Mouse (Mus musculus) heart, embryonic 10.5 days (tissue): ENCODE measurements around the gene Fgfr4. TPM values are rescaled to one million over a fixed set of nuclear protein-coding genes. Genes with fewer than 3 reads are reported as not detected.

ENCODE experiments used
- DNase-seq: peaks from one replicate; pipeline ENCODE4 v3.0.0-alpha.2; 2017; ENCODE audit warnings: low spot score
- H3K27ac ChIP-seq: fragments of 300-500 bp; sonication (generic); 2 replicates; pipeline ENCODE4 v1.5.1; 2016; ENCODE audit warnings: mild to moderate bottlenecking
- H3K27me3 ChIP-seq: fragments of 300-500 bp; sonication (generic); 2 replicates; pipeline ENCODE4 v1.6.1; 2016; ENCODE audit warnings: mild to moderate bottlenecking; ENCODE audit not compliant: poor library complexity, insufficient read depth, severe bottlenecking
- H3K36me3 ChIP-seq: fragments of 300-500 bp; sonication (generic); 2 replicates; pipeline ENCODE4 v1.6.1; 2016; ENCODE audit warnings: mild to moderate bottlenecking, moderate library complexity
- H3K4me1 ChIP-seq: fragments of 300-500 bp; sonication (generic); 2 replicates; pipeline ENCODE4 v1.6.1; 2016; ENCODE audit warnings: mild to moderate bottlenecking
- H3K4me3 ChIP-seq: fragments of 300-500 bp; sonication (generic); 2 replicates; pipeline ENCODE4 v1.5.1; 2016; ENCODE audit warnings: mild to moderate bottlenecking, moderate library complexity
- H3K9me3 ChIP-seq: fragments of 300-500 bp; sonication (generic); 2 replicates; pipeline ENCODE4 v1.6.1; 2016; ENCODE audit warnings: mild to moderate bottlenecking, moderate library complexity
- WGBS: fragments of 180-500 bp; shearing (Covaris S2); methylation state at CpG from one replicate; pipeline ENCODE4 v1.1.7; 2016; 5-methylcytosine and 5-hydroxymethylcytosine counted together
- polyA plus RNA-seq: library from polyadenylated mRNA; unstranded; fragments of >200 nt; fragmentation: Nextera tagmentation; extraction: Ambion mirVana; gene quantifications from 2 replicates; pipeline ENCODE4 v1.2.1, GENCODE M21; 2016

The Fgfr4 gene
- polyA plus RNA-seq, result 0.46 and 3.5 TPM in 2 replicates

GRCm38 (mm10) chr13:55152621-55153415 lies at the start of gene Fgfr4:
TSS of gene Fgfr4 (plus strand) at chr13:55152640.
- Histone ChIP-seq H3K36me3 (no peaks in the 10 kb centered on the region), H3K9me3 (no peaks in the 10 kb centered on the region), H3K27me3 (peaks cover 56% of the 10 kb centered on the region), H3K4me1 (peaks cover 8% of the 10 kb centered on the region), H3K4me3 (peak within 1 kb of the TSS; percentile 61), H3K27ac (peak within 1 kb of the TSS; percentile 63)
- no peak for DNase-seq
- WGBS, result under 1% methylated on average over 65 of the region's 68 CpGs

DNA sequence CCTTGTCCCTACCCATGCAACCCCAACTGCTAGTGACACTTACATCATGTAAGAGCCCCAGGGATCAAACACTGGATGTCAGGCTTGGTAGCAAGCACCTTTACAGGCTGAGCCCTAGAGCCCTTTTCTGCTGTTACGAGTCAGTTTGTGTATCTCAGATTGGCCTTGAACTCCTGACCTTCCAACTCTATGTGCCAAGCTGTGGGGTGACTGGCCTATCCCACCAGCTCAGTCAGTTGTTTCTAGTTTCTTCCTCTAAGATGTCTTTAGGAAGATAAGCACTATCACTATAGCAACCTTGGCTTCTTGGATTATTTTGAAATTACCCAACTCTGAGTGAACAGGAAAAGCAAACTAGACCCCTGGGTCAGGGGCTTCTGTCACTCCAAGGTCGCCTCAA lies 49.1 kb upstream of the Fgfr4 start:
- H3K27ac ChIP-seq, result no peak overlapping the region
- DNase-seq, result no peak
- H3K36me3 ChIP-seq, result peaks cover 7% of the 10 kb centered on the region
- H3K4me1 ChIP-seq, result peaks cover 33% of the 10 kb centered on the region
- WGBS, result 62% methylated on average over 2 of the region's 2 CpGs
- no peak overlapping the region for H3K4me3 ChIP-seq
- H3K27me3 ChIP-seq, result no peaks in the 10 kb centered on the region
- no peaks in the 10 kb centered on the region for H3K9me3 ChIP-seq

DNA sequence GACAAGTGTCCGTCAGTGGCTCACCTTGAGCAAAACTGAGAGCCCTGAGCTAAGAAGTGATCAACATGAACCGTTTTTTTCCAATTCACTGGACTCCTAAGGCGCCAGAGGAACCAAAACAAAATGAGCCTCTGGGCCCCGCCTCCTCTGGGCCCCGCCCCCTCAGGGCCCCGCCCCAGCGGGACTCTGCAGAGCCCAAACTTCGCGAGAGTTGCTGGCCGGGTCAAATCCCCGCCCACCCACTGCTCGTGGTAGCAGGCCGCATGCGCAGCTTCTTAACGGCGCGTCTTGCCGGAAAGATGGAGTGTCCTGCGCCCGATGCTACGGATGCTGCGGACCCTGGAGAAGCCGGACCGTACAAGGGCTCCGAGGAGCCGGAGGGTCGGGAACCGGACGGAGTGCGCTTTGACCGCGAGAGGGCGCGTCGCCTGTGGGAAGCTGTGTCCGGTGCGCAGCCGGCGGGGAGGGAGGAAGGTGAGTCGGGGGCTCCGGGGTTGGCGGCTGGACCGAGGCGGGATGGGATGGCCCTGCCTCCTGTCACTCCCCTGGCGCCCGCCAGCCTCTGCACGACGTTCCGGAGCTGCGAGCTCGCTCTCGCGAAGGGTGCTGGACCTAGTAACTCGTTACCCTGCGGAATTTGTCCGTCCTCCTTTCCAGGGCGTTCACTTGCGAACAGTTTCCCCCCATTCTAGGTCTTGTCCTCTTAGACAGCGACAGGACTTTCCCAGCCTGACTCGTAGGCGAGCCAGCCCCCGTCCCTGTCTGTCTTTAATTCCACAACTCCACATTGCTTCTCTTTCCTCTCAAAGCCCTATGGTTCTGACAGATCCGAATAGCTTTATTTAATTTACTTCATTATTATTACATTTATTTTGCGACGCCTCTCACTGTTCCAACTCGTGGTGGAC lies 47.1 kb upstream of the Fgfr4 start, which contains the start of gene Zfp346:
TSS of gene Zfp346 (plus strand) at position 267 of the 908 bp plus-strand sequence.
- H3K4me1 ChIP-seq, result peaks cover 23% of the 10 kb centered on the region
- WGBS, result 1% methylated on average over 66 of the region's 66 CpGs

DNA sequence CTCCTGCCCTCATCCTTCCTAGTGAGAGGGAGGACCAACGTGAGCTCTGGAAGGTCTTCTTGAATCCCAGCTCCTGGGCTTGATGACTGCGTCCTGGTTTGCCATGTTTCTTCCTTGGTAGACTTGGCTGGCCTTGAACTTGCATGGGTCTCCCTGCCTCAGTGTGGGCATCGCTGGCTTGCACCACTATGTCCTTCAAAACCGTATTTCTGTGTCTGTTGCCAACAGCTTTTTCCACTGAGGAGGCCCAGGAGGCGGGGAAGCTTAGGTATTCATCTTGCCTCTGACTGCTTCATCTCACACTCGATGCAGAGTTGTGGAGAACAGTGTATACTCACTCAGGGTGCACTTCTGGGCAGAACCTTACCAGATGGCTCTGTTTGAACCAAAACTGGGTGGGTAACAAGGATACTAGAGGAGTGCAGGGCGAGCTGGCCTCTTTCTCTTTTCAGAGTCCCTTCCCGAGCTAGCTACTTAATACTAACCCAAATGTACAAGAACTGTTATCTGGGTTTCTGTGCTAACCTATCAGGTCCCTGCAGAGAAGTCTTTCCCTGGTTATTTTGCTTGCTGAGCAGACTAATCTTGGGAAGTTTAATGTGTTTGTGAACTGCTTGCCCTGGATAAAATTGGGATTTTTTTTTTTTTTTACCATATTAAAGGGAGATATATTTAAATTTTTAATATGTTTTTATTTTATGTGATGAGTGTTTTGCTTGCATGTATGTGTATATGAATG lies 46.3 kb upstream of the Fgfr4 start:
- WGBS, result 20% methylated on average over 8 of the region's 8 CpGs
- no peak for DNase-seq
- Histone ChIP-seq H3K9me3 (no peaks in the 10 kb centered on the region), H3K4me3 (peak overlapping the region; percentile 77), H3K27ac (peak overlapping the region; percentile 93), H3K36me3 (peaks cover 16% of the 10 kb centered on the region), H3K27me3 (no peaks in the 10 kb centered on the region), H3K4me1 (peaks cover 23% of the 10 kb centered on the region)

More for the DNA sequence above, 47.1 kb upstream of the Fgfr4 start, which contains the start of gene Zfp346:
- DNase-seq, result peak; percentile 98
- Histone ChIP-seq H3K4me3 (peak within 1 kb of the TSS; percentile 77), H3K27me3 (no peaks in the 10 kb centered on the region), H3K9me3 (no peaks in the 10 kb centered on the region), H3K27ac (peak within 1 kb of the TSS; percentile 93), H3K36me3 (peaks cover 16% of the 10 kb centered on the region)

GRCm38 (mm10) chr13:55107116-55107515 lies 45.3 kb upstream of the Fgfr4 start:
- peaks cover 23% of the 10 kb centered on the region for H3K4me1 ChIP-seq
- no peak overlapping the region for H3K4me3 ChIP-seq
- no peaks in the 10 kb centered on the region for H3K27me3 ChIP-seq
- peaks cover 18% of the 10 kb centered on the region for H3K36me3 ChIP-seq
- DNase-seq, result no peak
- peak overlapping the region; percentile 42; the same call in 1 of the 2 replicates for H3K27ac ChIP-seq
- no peaks in the 10 kb centered on the region for H3K9me3 ChIP-seq
- 80% methylated on average over 4 of the region's 4 CpGs for WGBS

GRCm38 (mm10) chr13:55107694-55108093 lies 44.7 kb upstream of the Fgfr4 start:
- peaks cover 23% of the 10 kb centered on the region for H3K4me1 ChIP-seq
- peaks cover 20% of the 10 kb centered on the region for H3K36me3 ChIP-seq
- H3K27me3 ChIP-seq, result no peaks in the 10 kb centered on the region
- peak; percentile 77 for DNase-seq
- H3K9me3 ChIP-seq, result no peaks in the 10 kb centered on the region
- 48% methylated on average over 8 of the region's 8 CpGs for WGBS
- peak overlapping the region; percentile 42; the same call in 1 of the 2 replicates for H3K27ac ChIP-seq
- no peak overlapping the region for H3K4me3 ChIP-seq

DNA sequence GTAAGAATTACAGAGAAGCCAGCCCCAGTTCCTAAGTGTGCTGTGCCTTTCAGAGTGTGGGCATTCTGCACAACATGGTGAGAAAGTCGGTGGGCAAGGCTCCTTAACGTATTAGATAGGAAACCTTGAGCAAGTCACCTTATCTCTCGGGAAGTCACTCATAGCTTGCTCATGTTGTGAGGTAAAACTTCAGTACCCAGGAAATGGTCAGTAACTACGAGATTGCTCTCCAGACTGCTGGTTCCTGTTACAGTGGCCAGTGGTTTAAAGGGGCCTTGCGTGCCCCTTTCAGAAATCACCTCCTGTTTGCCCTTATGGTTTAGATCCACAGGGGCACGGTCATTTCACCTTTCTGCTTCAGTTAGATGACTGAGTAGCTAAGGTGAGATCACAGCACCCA lies 38.1 kb upstream of the Fgfr4 start:
- H3K27me3 ChIP-seq, result no peaks in the 10 kb centered on the region
- H3K9me3 ChIP-seq, result no peaks in the 10 kb centered on the region
- no peaks in the 10 kb centered on the region for H3K4me1 ChIP-seq
- no peak for DNase-seq
- H3K36me3 ChIP-seq, result peaks cover 71% of the 10 kb centered on the region
- H3K4me3 ChIP-seq, result no peak overlapping the region
- H3K27ac ChIP-seq, result no peak overlapping the region
- WGBS, result 68% methylated on average over 6 of the region's 6 CpGs

DNA sequence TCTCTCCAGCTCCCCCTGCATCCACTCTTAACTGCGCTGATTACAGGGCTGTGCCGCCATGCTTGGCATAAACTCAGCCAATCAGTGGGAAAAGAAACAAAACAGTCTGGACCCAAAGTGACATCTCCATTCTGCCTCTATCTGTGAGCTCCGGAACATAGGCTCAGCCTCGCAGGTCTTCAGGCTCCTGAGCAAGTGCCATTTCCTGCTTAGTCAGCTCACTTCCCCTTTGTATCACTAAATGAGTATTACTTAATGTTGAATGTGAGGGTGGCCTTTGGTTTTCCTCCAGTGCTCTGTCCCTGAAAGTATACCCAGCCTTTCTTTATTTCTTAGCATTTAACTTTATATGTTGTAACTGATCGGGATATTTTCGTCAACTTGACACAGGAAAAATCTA lies 27.5 kb upstream of the Fgfr4 start:
- WGBS, result 87% methylated on average over 6 of the region's 6 CpGs
- no peaks in the 10 kb centered on the region for H3K9me3 ChIP-seq
- H3K27me3 ChIP-seq, result no peaks in the 10 kb centered on the region
- no peak overlapping the region for H3K27ac ChIP-seq
- DNase-seq, result no peak
- peaks cover 72% of the 10 kb centered on the region for H3K36me3 ChIP-seq
- H3K4me3 ChIP-seq, result no peak overlapping the region
- no peaks in the 10 kb centered on the region for H3K4me1 ChIP-seq

- Histone ChIP-seq H3K27me3 (no peaks in the 10 kb centered on the region), H3K4me1 (peaks cover 6% of the 10 kb centered on the region; the same call in 1 of the 2 replicates), H3K9me3 (no peaks in the 10 kb centered on the region), H3K27ac (no peak within 1 kb of the TSS), H3K36me3 (peaks cover 55% of the 10 kb centered on the region), H3K4me3 (no peak within 1 kb of the TSS)
- DNase-seq, result no peak
- WGBS, result 96% methylated on average over 2 of the region's 2 CpGs
Measured at GRCm38 (mm10) chr13:55133448-55133847, 19.0 kb upstream of the Fgfr4 start, which contains the start of gene Gm17617. TSS of gene Gm17617 (minus strand) at chr13:55133548.

DNA sequence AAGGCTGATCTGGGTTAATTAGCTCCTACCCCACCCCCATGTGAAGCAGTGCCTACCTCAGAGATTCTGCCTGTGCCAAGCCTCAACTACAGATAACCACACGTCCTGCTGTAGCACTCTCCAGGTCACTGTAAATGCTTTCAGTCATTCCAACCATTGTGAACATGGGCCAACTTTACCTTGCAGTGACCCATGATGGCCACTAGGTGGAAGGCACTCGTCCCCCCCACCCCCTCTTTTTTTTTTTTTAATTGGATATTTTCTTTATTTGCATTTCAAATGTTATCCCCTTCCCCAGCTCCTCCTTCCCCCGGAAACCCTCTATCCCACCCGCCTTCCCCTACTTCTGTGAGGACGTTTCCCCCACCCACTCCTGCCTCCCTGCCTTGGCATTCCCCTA lies 17.1 kb upstream of the Fgfr4 start:
- H3K36me3 ChIP-seq, result peaks cover 39% of the 10 kb centered on the region
- H3K4me1 ChIP-seq, result peaks cover 6% of the 10 kb centered on the region; the same call in 1 of the 2 replicates
- no peaks in the 10 kb centered on the region for H3K27me3 ChIP-seq
- H3K9me3 ChIP-seq, result no peaks in the 10 kb centered on the region
- H3K4me3 ChIP-seq, result no peak overlapping the region
- no peak for DNase-seq
- under 1% methylated on average over 5 of the region's 5 CpGs for WGBS
- no peak overlapping the region for H3K27ac ChIP-seq

DNA sequence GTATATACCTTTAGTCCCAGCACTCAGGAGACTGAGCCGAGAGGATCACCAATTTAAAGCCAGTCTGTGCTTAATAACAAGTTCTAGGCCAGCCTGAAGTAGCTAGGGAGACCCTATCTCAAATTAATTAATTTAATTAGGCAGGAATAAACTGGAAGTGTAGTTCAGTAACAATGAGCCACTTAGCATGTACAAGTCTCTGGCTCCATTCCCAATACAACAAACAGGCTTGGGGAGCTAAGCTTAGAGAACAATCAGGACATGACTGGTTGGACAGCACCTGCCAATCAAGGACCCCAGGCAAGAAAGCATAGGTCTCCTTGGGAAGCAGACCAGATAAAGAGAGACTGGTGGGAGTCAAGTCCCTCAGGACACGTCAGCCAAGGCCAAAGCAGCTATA lies 12.2 kb upstream of the Fgfr4 start:
- 69% methylated on average over 2 of the region's 2 CpGs for WGBS

DNA sequence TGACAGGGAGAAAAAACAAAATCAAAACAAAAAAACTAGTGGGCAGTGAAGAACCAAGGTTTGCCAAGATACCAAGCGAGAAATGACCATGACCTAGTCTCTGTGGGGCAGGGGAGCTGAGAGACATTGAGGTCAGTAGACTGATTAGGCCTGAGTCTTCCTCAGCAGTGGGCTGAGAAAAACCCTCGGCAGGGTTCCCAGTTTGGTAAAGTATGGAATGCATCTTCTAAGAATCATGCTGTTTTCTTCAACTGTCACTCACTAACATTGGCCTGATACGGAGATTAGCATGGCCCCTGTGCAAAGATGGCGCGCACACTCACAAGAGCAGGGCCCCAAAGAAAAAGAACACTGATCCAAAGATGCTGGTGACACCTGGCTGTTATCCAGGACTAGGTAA lies 1.5 kb downstream of the Fgfr4 start:
- no peak overlapping the region for H3K27ac ChIP-seq
- 81% methylated on average over 5 of the region's 5 CpGs for WGBS
- H3K4me1 ChIP-seq, result peaks cover 8% of the 10 kb centered on the region
- no peak overlapping the region for H3K4me3 ChIP-seq
- no peaks in the 10 kb centered on the region for H3K9me3 ChIP-seq
- peaks cover 59% of the 10 kb centered on the region for H3K27me3 ChIP-seq
- no peaks in the 10 kb centered on the region for H3K36me3 ChIP-seq
- no peak for DNase-seq

More for the DNA sequence above, 12.2 kb upstream of the Fgfr4 start:
- Histone ChIP-seq H3K4me3 (no peak overlapping the region), H3K27ac (no peak overlapping the region), H3K4me1 (peaks cover 6% of the 10 kb centered on the region; the same call in 1 of the 2 replicates), H3K36me3 (no peaks in the 10 kb centered on the region), H3K27me3 (no peaks in the 10 kb centered on the region), H3K9me3 (no peaks in the 10 kb centered on the region)
- no peak for DNase-seq
